Mouse (Mus musculus) stomach, postnatal 0 days (tissue): ENCODE results near the gene Riok1. TPM values are rescaled to one million over a fixed set of nuclear protein-coding genes. Genes with fewer than 3 reads are reported as not detected.

ENCODE experiments used
- ATAC-seq: fragments of 200-750 bp; cut with Nextera tagmentation; 2 replicates; pipeline ENCODE4 v1.8.0; 2017; ENCODE audit not compliant: low FRiP score, low TSS enrichment
- DNase-seq: peaks from one replicate; pipeline ENCODE4 v3.0.0-alpha.2; 2016; ENCODE audit warnings: low spot score
- H3K27ac ChIP-seq: fragments of 300-500 bp; sonication (generic); replicated peaks from 2 replicates; pipeline ENCODE4 v1.5.1; 2014; ENCODE audit warnings: mild to moderate bottlenecking, control low read depth
- H3K27me3 ChIP-seq: fragments of 300-500 bp; sonication (generic); 2 replicates; pipeline ENCODE4 v1.6.1; 2014; ENCODE audit warnings: low read length; ENCODE audit not compliant: control insufficient read depth, insufficient read depth
- H3K36me3 ChIP-seq: fragments of 300-500 bp; sonication (generic); 2 replicates; pipeline ENCODE4 v1.6.1; 2014; ENCODE audit warnings: low read length, mixed read lengths; ENCODE audit not compliant: control insufficient read depth, insufficient read depth
- H3K4me1 ChIP-seq: fragments of 300-500 bp; sonication (generic); replicated peaks from 2 replicates; pipeline ENCODE4 v1.6.1; 2014; ENCODE audit warnings: antibody characterized with exemption; ENCODE audit not compliant: control insufficient read depth, insufficient read depth
- H3K4me2 ChIP-seq: fragments of 300-500 bp; sonication (generic); replicated peaks from 2 replicates; pipeline ENCODE4 v1.6.1; 2014; ENCODE audit warnings: low read depth, mild to moderate bottlenecking, control low read depth, moderate library complexity
- H3K4me3 ChIP-seq: fragments of 300-500 bp; sonication (generic); 2 replicates; pipeline ENCODE4 v1.5.1; 2014; ENCODE audit warnings: low read depth, low read length, control low read depth
- H3K9ac ChIP-seq: fragments of 300-500 bp; sonication (generic); 2 replicates; pipeline ENCODE4 v1.6.1; 2014; ENCODE audit warnings: mild to moderate bottlenecking, low read length, control low read depth, mixed read lengths
- H3K9me3 ChIP-seq: fragments of 300-500 bp; sonication (generic); 2 replicates; pipeline ENCODE4 v1.6.1; 2016; ENCODE audit warnings: low read length; ENCODE audit not compliant: control insufficient read depth
- CTCF ChIP-seq: IDR thresholded peaks from 2 replicates; pipeline ENCODE4 v1.5.1; 2016; ENCODE audit warnings: antibody characterized with exemption, low read depth, mild to moderate bottlenecking, moderate library complexity
- EP300 ChIP-seq: optimal IDR thresholded peaks from 2 replicates; pipeline ENCODE3; 2016; ENCODE audit warnings: antibody characterized with exemption
- whole genome bisulfite sequencing: fragments of 180-500 bp; shearing (Covaris S2); extraction: QIAGEN DNeasy Blood & Tissue Kit; methylation state at CpG from one replicate; pipeline ENCODE4 v1.1.7; 2014; 5-methylcytosine and 5-hydroxymethylcytosine counted together
- microRNA-seq: library from miRNA; unstranded; fragments of <30 nt; microRNA quantifications from one replicate; pipeline ENCODE4, GENCODE M21; 2016
- polyA plus RNA-seq: library from polyadenylated mRNA; unstranded; fragments of >200 nt; fragmentation: Nextera tagmentation; extraction: Ambion mirVana; gene quantifications from 2 replicates; pipeline ENCODE4 v1.2.1, GENCODE M21; 2015

The Riok1 gene
- polyA plus RNA-seq, 1 experiment from 2014 or later = 22.9 TPM

DNA sequence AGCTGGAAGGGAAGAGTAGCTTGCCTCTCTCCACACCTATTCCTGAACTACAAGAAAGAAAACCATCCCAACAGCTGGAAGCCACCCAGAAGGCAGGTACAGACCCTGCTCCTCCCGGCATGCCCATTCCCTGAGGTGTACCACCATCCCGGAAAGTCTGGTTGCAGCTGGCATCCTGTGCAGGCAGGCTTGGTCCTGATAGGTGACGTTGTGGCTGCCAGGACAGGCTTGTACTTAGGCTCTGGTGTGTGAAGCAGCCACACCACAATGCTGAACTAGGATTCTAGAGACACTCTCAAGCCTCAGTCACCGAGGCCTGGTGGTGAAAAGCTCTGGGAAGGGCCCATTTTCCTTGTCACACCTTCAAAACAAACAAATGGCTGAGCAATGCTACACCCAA lies 59.4 kb downstream of the Riok1 start:
- WGBS = 33% methylated on average over 4 of the region's 4 CpGs
- Histone ChIP-seq H3K9me3 (no peaks in the 10 kb centered on the region), H3K4me1 (no peaks in the 10 kb centered on the region), H3K4me2 (no peak overlapping the region), H3K27me3 (no peaks in the 10 kb centered on the region), H3K27ac (peak overlapping the region; percentile 73), H3K36me3 (no peaks in the 10 kb centered on the region), H3K9ac (no peak overlapping the region), H3K4me3 (no peak overlapping the region)
- DNase-seq = no peak
- peak; percentile 55; the same call in 1 of the 2 replicates for ATAC-seq
- TF ChIP-seq CTCF (no peak), EP300 (no peak)

GRCm38 (mm10) chr13:38103406-38103805 lies 66.6 kb downstream of the Riok1 start:
- H3K4me2 ChIP-seq = no peak overlapping the region
- WGBS = 62% methylated on average over 4 of the region's 4 CpGs
- H3K9ac ChIP-seq = no peak overlapping the region

GRCm38 (mm10) chr13:38104501-38104900 lies 67.7 kb downstream of the Riok1 start:
- H3K9me3 ChIP-seq = no peaks in the 10 kb centered on the region
- DNase-seq = no peak
- WGBS = 86% methylated on average over 10 of the region's 10 CpGs

More at GRCm38 (mm10) chr13:38103406-38103805, 66.6 kb downstream of the Riok1 start:
- no peaks in the 10 kb centered on the region for H3K4me1 ChIP-seq
- no peak for TF ChIP-seq CTCF
- TF ChIP-seq EP300 = no peak
- no peak overlapping the region for H3K4me3 ChIP-seq
- DNase-seq (no peak), ATAC-seq (no peak)
- no peaks in the 10 kb centered on the region for H3K27me3 ChIP-seq
- no peaks in the 10 kb centered on the region for H3K36me3 ChIP-seq
- no peak overlapping the region for H3K27ac ChIP-seq
- H3K9me3 ChIP-seq = no peaks in the 10 kb centered on the region

DNA sequence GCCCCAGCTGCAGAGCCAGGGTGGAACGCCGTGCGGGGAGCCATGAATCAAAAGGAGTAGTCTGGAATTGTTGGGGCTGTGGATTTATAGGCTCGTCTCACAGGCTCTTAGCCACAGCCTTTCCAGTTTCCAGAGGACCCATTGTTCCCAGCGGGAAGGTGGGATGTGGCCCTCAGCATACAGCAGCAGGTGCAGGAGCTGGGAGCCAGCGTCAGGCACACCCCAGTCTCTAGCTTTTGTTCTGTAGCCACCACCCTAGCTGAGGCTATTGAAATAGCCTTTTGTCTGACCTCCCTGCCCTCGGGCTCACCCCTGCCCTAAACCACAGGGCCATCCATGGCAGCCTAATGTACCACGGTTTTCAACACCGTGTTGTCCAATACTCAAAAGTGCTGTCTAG lies 72.3 kb downstream of the Riok1 start:
- Histone ChIP-seq H3K4me2 (no peak overlapping the region), H3K9me3 (no peaks in the 10 kb centered on the region), H3K4me1 (no peaks in the 10 kb centered on the region), H3K27ac (no peak overlapping the region), H3K27me3 (no peaks in the 10 kb centered on the region), H3K36me3 (no peaks in the 10 kb centered on the region), H3K9ac (no peak overlapping the region), H3K4me3 (no peak overlapping the region)
- 75% methylated on average over 9 of the region's 9 CpGs for WGBS
- DNase-seq (no peak), ATAC-seq (no peak)
- TF ChIP-seq EP300 (no peak), CTCF (no peak)

More at GRCm38 (mm10) chr13:38104501-38104900, 67.7 kb downstream of the Riok1 start:
- no peaks in the 10 kb centered on the region for H3K27me3 ChIP-seq
- H3K4me1 ChIP-seq = no peaks in the 10 kb centered on the region
- H3K9ac ChIP-seq = no peak overlapping the region
- TF ChIP-seq CTCF = no peak
- no peak for TF ChIP-seq EP300
- H3K27ac ChIP-seq = no peak overlapping the region
- no peaks in the 10 kb centered on the region for H3K36me3 ChIP-seq
- H3K4me3 ChIP-seq = no peak overlapping the region
- ATAC-seq = no peak
- no peak overlapping the region for H3K4me2 ChIP-seq

Small RNAs within 50 kb of the gene (microRNA-seq; reads per million reads assigned to microRNA genes)
- not detected for gene Gm27387

Other genes with a start within 250 kb of the Riok1 start
- 76.8 and 85.8 TPM in 2 replicates for gene Ssr1, start 42.8 kb upstream of the Riok1 start, polyA plus RNA-seq
- gene Cage1, start 74 bp downstream of the Riok1 start, polyA plus RNA-seq = 0.86 and 1.2 TPM in 2 replicates
- 36.1 and 36.5 TPM in 2 replicates for gene Dsp, start 114.3 kb downstream of the Riok1 start, polyA plus RNA-seq
- 18.1 and 19.4 TPM in 2 replicates for gene Snrnp48, start 167.9 kb downstream of the Riok1 start, polyA plus RNA-seq